Mouse (Mus musculus) gastrocnemius, adult 2 months (tissue): ENCODE results near the gene Stag3. TPM values are rescaled to one million over a fixed set of nuclear protein-coding genes. Genes with fewer than 3 reads are reported as not detected.

Source experiments
- DNase-seq: peaks from one replicate; pipeline ENCODE4 v3.0.0; 2022
- H3K27ac ChIP-seq: fragments of 200-600 bp; 2 replicates; pipeline ENCODE4 v1.8.1; 2022; ENCODE audit warnings: mild to moderate bottlenecking
- H3K4me3 ChIP-seq: fragments of 200-600 bp; 2 replicates; pipeline ENCODE4 v1.8.1; 2022; ENCODE audit warnings: mild to moderate bottlenecking, moderate library complexity
- CTCF ChIP-seq: fragments of 200-600 bp; IDR thresholded peaks from 2 replicates; pipeline ENCODE4 v1.8.1; 2022; ENCODE audit warnings: antibody characterized with exemption, mild to moderate bottlenecking, moderate library complexity
- intact Hi-C: fragments of 180-260 bp; cut with DNase I; formaldehyde crosslinking; loops from one replicate; pipeline ENCODE4 v1.15.1; 2025
- total RNA-seq, 2 experiments: library from RNA; stranded (reverse); gene quantifications; 2 replicates each; pipeline ENCODE4 v1.2.3; 2021

The Stag3 gene
- total RNA-seq, 2 experiments from 2014 or later = not detected

GRCm38 (mm10) chr5:138275216-138276050 is 4.6 kb upstream of the Stag3 start:
- no peak for TF ChIP-seq CTCF
- no peak overlapping the region for H3K27ac ChIP-seq
- H3K4me3 ChIP-seq = no peak overlapping the region
- intact Hi-C loops = no loop called here
- DNase-seq = no peak

GRCm38 (mm10) chr5:138277994-138278393 is 2.0 kb upstream of the Stag3 start:
- Histone ChIP-seq H3K27ac (no peak overlapping the region), H3K4me3 (no peak overlapping the region)
- no peak for TF ChIP-seq CTCF
- intact Hi-C loops = no loop called here
- no peak for DNase-seq

- TF ChIP-seq CTCF = no peak
- Histone ChIP-seq H3K27ac (no peak overlapping the region), H3K4me3 (peak overlapping the region; percentile 69)
- DNase-seq = no peak
- intact Hi-C loops = no loop called here
These were observed 357 bp downstream of the Stag3 start for GRCm38 (mm10) chr5:138280425-138280768.

- H3K4me3 ChIP-seq = no peak overlapping the region
- no peak for DNase-seq
- no peak for TF ChIP-seq CTCF
- intact Hi-C loops = no loop called here
- H3K27ac ChIP-seq = no peak overlapping the region
These were observed 789 bp downstream of the Stag3 start for GRCm38 (mm10) chr5:138280829-138281228.

- no peak for DNase-seq
- Histone ChIP-seq H3K27ac (no peak overlapping the region), H3K4me3 (no peak overlapping the region)
- no peak for TF ChIP-seq CTCF
- intact Hi-C loops = no loop called here
These were observed 1.8 kb downstream of the Stag3 start for GRCm38 (mm10) chr5:138281798-138282197.

GRCm38 (mm10) chr5:138283540-138283939 is 3.5 kb downstream of the Stag3 start:
- no peak for TF ChIP-seq CTCF
- intact Hi-C loops = no loop called here
- no peak overlapping the region for H3K4me3 ChIP-seq
- no peak for DNase-seq
- no peak overlapping the region for H3K27ac ChIP-seq

GRCm38 (mm10) chr5:138287861-138288260 is 7.8 kb downstream of the Stag3 start:
- intact Hi-C loops = no loop called here
- no peak for DNase-seq
- H3K4me3 ChIP-seq = no peak overlapping the region
- H3K27ac ChIP-seq = no peak overlapping the region
- peak; percentile 11; the same call in 1 of the 2 replicates for TF ChIP-seq CTCF

- Histone ChIP-seq H3K27ac (no peak overlapping the region), H3K4me3 (no peak overlapping the region)
- intact Hi-C loops = no loop called here
- TF ChIP-seq CTCF = no peak
- DNase-seq = no peak
These were observed 11.6 kb downstream of the Stag3 start for GRCm38 (mm10) chr5:138291638-138292037.

- H3K27ac ChIP-seq = no peak overlapping the region
- no peak for TF ChIP-seq CTCF
- intact Hi-C loops = no loop called here
- no peak for DNase-seq
- no peak overlapping the region for H3K4me3 ChIP-seq
These were observed 14.1 kb downstream of the Stag3 start for GRCm38 (mm10) chr5:138294158-138294557.

- intact Hi-C loops = no loop called here
- Histone ChIP-seq H3K4me3 (no peak overlapping the region), H3K27ac (no peak overlapping the region)
- no peak for TF ChIP-seq CTCF
- no peak for DNase-seq
These were observed 19.6 kb downstream of the Stag3 start for GRCm38 (mm10) chr5:138299613-138300012.

- Histone ChIP-seq H3K27ac (no peak overlapping the region), H3K4me3 (no peak overlapping the region)
- no peak for TF ChIP-seq CTCF
- intact Hi-C loops = no loop called here
- no peak for DNase-seq
These were observed 32.8 kb downstream of the Stag3 start for GRCm38 (mm10) chr5:138312795-138313194.

GRCm38 (mm10) chr5:138341661-138342060 is 61.6 kb downstream of the Stag3 start, which contains the start of gene Pvrig:
TSS of gene Pvrig (plus strand) at chr5:138341961.
- no peak for TF ChIP-seq CTCF
- intact Hi-C loops = no loop called here
- DNase-seq = no peak
- no peak within 1 kb of the TSS for H3K4me3 ChIP-seq
- H3K27ac ChIP-seq = no peak within 1 kb of the TSS

GRCm38 (mm10) chr5:138343216-138343615 is 63.2 kb downstream of the Stag3 start:
- no peak for TF ChIP-seq CTCF
- no peak for DNase-seq
- H3K4me3 ChIP-seq = no peak overlapping the region
- no peak overlapping the region for H3K27ac ChIP-seq
- intact Hi-C loops = no loop called here

Other genes starting within 250 kb of the Stag3 start
- not detected for gene Smok3c, start 227.0 kb upstream of the Stag3 start, total RNA-seq
- gene Zkscan1, start 195.2 kb upstream of the Stag3 start, total RNA-seq = 10 to 100 TPM; 10.7 to 10.8 TPM
- gene Zscan21, start 163.3 kb upstream of the Stag3 start, total RNA-seq = 10 to 100 TPM; 12.7 to 17.0 TPM
- gene Zfp113, start 124.5 kb upstream of the Stag3 start, total RNA-seq = 1 to 10 TPM; 3.7 to 6.9 TPM
- 100 to 1,000 TPM in 1 of 2 experiments, 10 to 100 TPM in 1; 97.7 to 111 TPM for gene Cops6, start 119.2 kb upstream of the Stag3 start, total RNA-seq
- 10 to 100 TPM in 1 of 2 experiments, 1 to 10 TPM in 1; 8.4 to 10.3 TPM for gene Ap4m1, start 108.2 kb upstream of the Stag3 start, total RNA-seq
- gene Mcm7, start 107.8 kb upstream of the Stag3 start, total RNA-seq = 1 to 10 TPM; 8.6 to 9.0 TPM
- 10 to 100 TPM; 30.5 to 33.1 TPM for gene Taf6, start 92.8 kb upstream of the Stag3 start, total RNA-seq
- 1 to 10 TPM; 2.3 to 4.2 TPM for gene Cnpy4, start 92.8 kb upstream of the Stag3 start, total RNA-seq
- 1 to 10 TPM; 1.3 to 1.4 TPM for gene Mblac1, start 85.9 kb upstream of the Stag3 start, total RNA-seq
- under 1 TPM; 0.26 to 0.28 TPM for gene Nxpe5, start 54.3 kb upstream of the Stag3 start, total RNA-seq
- gene Lamtor4, start 24.8 kb upstream of the Stag3 start, total RNA-seq = 10 to 100 TPM; 51.7 to 53.8 TPM
- 1 to 10 TPM; 2.3 to 2.6 TPM for gene BC037034, start 16.2 kb upstream of the Stag3 start, total RNA-seq
- gene Gal3st4, start 7.4 kb upstream of the Stag3 start, total RNA-seq = under 1 TPM; 0.13 to 0.42 TPM
- gene Gm43720, start 282 bp upstream of the Stag3 start, total RNA-seq = not detected
- gene Gpc2, start 235 bp upstream of the Stag3 start, total RNA-seq = under 1 TPM in 1 of 2 experiments, not detected in 1; 0.06 TPM
- not detected for gene Pvrig, start 61.7 kb downstream of the Stag3 start, total RNA-seq
- 1 to 10 TPM; 2.1 to 2.4 TPM for gene Zfp157, start 161.2 kb downstream of the Stag3 start, total RNA-seq